Comparison of ENCODE assay signal across 7 mouse cellular contexts in the genomic region with DNA sequence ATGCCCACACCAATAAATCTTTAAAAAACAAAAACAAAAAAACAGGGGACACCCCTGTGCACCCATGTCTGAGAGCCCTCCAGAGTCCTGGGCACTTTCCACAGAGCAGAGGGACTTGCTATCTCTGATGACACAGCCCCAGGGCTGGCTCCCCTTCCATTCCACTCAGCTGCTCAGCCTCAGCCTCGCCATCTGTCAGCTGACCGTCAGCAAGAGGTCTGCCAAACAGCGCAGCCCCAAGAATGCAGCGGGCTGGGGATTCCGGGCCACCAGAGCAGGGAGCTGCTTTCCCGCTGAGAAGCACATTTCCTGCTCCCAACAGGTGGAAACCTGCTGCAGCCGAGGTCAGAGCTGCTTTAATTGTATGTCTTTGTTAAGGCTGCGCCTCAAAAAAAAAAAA.
DNase-seq lines count a peak whose midpoint lies in the region; ATAC-seq and TF ChIP-seq lines count a peak whose summit lies in the region.

No protein-coding gene starts in this region.

- no peak for DNase-seq in stomach, postnatal 0 days (ENCODE audit: low spot score)
- peak; percentile 66 for DNase-seq in forelimb bud, embryonic 11.5 days (ENCODE audit: low read depth, low spot score)
- DNase-seq in kidney, postnatal 25 days = peak; percentile 41 to 68
- no peak for DNase-seq in adrenal gland, adult 2 months

- no peak overlapping the region for H3K27ac ChIP-seq in stomach, embryonic 16.5 days (ENCODE audit: low read length)
- no peak overlapping the region for H3K27ac ChIP-seq in stomach, postnatal 0 days (replicated peaks)

- H3K9me3 ChIP-seq in stomach, embryonic 16.5 days (replicated peaks; ENCODE audit: control insufficient read depth, low read length) = no peaks in the 10 kb centered on the region
- no peaks in the 10 kb centered on the region for H3K9me3 ChIP-seq in stomach, postnatal 0 days (ENCODE audit: control insufficient read depth, low read length)

- H3K27me3 ChIP-seq in stomach, embryonic 16.5 days (ENCODE audit: control insufficient read depth, insufficient read depth, low read length) = no peaks in the 10 kb centered on the region
- H3K27me3 ChIP-seq in stomach, postnatal 0 days (ENCODE audit: control insufficient read depth, insufficient read depth, low read length) = no peaks in the 10 kb centered on the region

- WGBS in stomach, embryonic 16.5 days = 16% methylated on average over 8 of the region's 8 CpGs
- WGBS in stomach, postnatal 0 days = 15% methylated on average over 8 of the region's 8 CpGs

- ATAC-seq in stomach, embryonic 16.5 days (ENCODE audit: insufficient read depth, low FRiP score) = 0 out of 2 replicates have a peak, but pooled peaks have one; percentile 31
- ATAC-seq in stomach, postnatal 0 days (ENCODE audit: low FRiP score, low TSS enrichment) = no peak
- ATAC-seq in erythroblast, adult 5-6 weeks (replicated peaks; ENCODE audit: low FRiP score, poor library complexity, severe bottlenecking) = no peak
- ATAC-seq in megakaryocyte progenitor cell, adult 5-6 weeks (replicated peaks; ENCODE audit: poor library complexity) = no peak

- no peak overlapping the region for H3K4me2 ChIP-seq in stomach, embryonic 16.5 days (ENCODE audit: low read depth, low read length)
- no peak overlapping the region for H3K4me2 ChIP-seq in stomach, postnatal 0 days (replicated peaks; ENCODE audit: low read depth)

- TF ChIP-seq CTCF in stomach, postnatal 0 days (IDR thresholded peaks at IDR 0.05; ENCODE audit: low read depth) = no peak

- no peak overlapping the region for H3K9ac ChIP-seq in stomach, embryonic 16.5 days (ENCODE audit: low read length)
- H3K9ac ChIP-seq in stomach, postnatal 0 days (ENCODE audit: low read length) = no peak overlapping the region

- no peak for TF ChIP-seq EP300 in stomach, postnatal 0 days (optimal IDR thresholded peaks at IDR 0.05)

- peaks cover 28% of the 10 kb centered on the region for H3K4me1 ChIP-seq in stomach, embryonic 16.5 days (ENCODE audit: control insufficient read depth, insufficient read depth, low read length)
- peaks cover 3% of the 10 kb centered on the region for H3K4me1 ChIP-seq in stomach, postnatal 0 days (replicated peaks; ENCODE audit: control insufficient read depth, insufficient read depth)

- no peaks in the 10 kb centered on the region for H3K36me3 ChIP-seq in stomach, embryonic 16.5 days (ENCODE audit: control insufficient read depth, insufficient read depth, low read length)
- no peaks in the 10 kb centered on the region for H3K36me3 ChIP-seq in stomach, postnatal 0 days (ENCODE audit: control insufficient read depth, insufficient read depth, low read length)

- no peak overlapping the region for H3K4me3 ChIP-seq in stomach, embryonic 16.5 days (replicated peaks; ENCODE audit: low read length)
- no peak overlapping the region for H3K4me3 ChIP-seq in stomach, postnatal 0 days (ENCODE audit: low read depth, low read length)

Comparison
In these comparisons a context has a peak if more than half of its experiments do, and no peak if none do; other contexts are left out.
1. DNase-seq: peak in forelimb bud, embryonic 11.5 days (single experiment) and kidney, postnatal 25 days (2 of 2); none in stomach, postnatal 0 days (single experiment) and adrenal gland, adult 2 months (single experiment).